Mouse (Mus musculus): ENCODE measurements around the gene Gpat3. TPM values are rescaled to one million over a fixed set of nuclear protein-coding genes. Genes with fewer than 3 reads are reported as not detected.

Gene Gpat3
- polyA plus RNA-seq, 1 experiment from 2014 or later: 0.09 TPM

- no peak overlapping the region for H3K9ac ChIP-seq (replicated peaks; ENCODE audit: low read length)
- no peaks in the 10 kb centered on the region for H3K27me3 ChIP-seq (ENCODE audit: control insufficient read depth, insufficient read depth, low read length)
- H3K27ac ChIP-seq (replicated peaks; ENCODE audit: low read depth, low read length): no peak overlapping the region
- WGBS: 73% methylated on average over 4 of the region's 4 CpGs
- no peak overlapping the region for H3K4me3 ChIP-seq (replicated peaks; ENCODE audit: low read depth, low read length)
- ATAC-seq (ENCODE audit: low FRiP score, low TSS enrichment): no peak
- no peaks in the 10 kb centered on the region for H3K36me3 ChIP-seq (ENCODE audit: control insufficient read depth, insufficient read depth, low read length)
- H3K4me1 ChIP-seq (ENCODE audit: control insufficient read depth, insufficient read depth, low read length): no peaks in the 10 kb centered on the region
- no peak for DNase-seq
- no peak overlapping the region for H3K4me2 ChIP-seq (ENCODE audit: low read length)
- H3K9me3 ChIP-seq (ENCODE audit: control insufficient read depth, low read length): no peaks in the 10 kb centered on the region
These were observed 23.8 kb downstream of the Gpat3 start for GRCm38 (mm10) chr5:100869197-100869895.

GRCm38 (mm10) chr5:100871987-100872386 lies 26.5 kb downstream of the Gpat3 start:
- no peak for ATAC-seq (ENCODE audit: low FRiP score, low TSS enrichment)
- WGBS: 93% methylated on average over 8 of the region's 8 CpGs
- no peak for DNase-seq

GRCm38 (mm10) chr5:100874721-100875120 lies 29.2 kb downstream of the Gpat3 start:
- Histone ChIP-seq H3K4me1 (ENCODE audit: control insufficient read depth, insufficient read depth, low read length) (no peaks in the 10 kb centered on the region), H3K9me3 (ENCODE audit: control insufficient read depth, low read length) (no peaks in the 10 kb centered on the region), H3K27me3 (ENCODE audit: control insufficient read depth, insufficient read depth, low read length) (no peaks in the 10 kb centered on the region), H3K27ac (replicated peaks; ENCODE audit: low read depth, low read length) (no peak overlapping the region), H3K36me3 (ENCODE audit: control insufficient read depth, insufficient read depth, low read length) (no peaks in the 10 kb centered on the region), H3K4me3 (replicated peaks; ENCODE audit: low read depth, low read length) (no peak overlapping the region), H3K4me2 (ENCODE audit: low read length) (no peak overlapping the region), H3K9ac (replicated peaks; ENCODE audit: low read length) (no peak overlapping the region)
- DNase-seq: no peak
- 23% methylated on average over 7 of the region's 7 CpGs for WGBS
- ATAC-seq (ENCODE audit: low FRiP score, low TSS enrichment): no peak

More at GRCm38 (mm10) chr5:100871987-100872386, 26.5 kb downstream of the Gpat3 start:
- no peaks in the 10 kb centered on the region for H3K27me3 ChIP-seq (ENCODE audit: control insufficient read depth, insufficient read depth, low read length)
- no peak overlapping the region for H3K9ac ChIP-seq (replicated peaks; ENCODE audit: low read length)
- H3K4me3 ChIP-seq (replicated peaks; ENCODE audit: low read depth, low read length): no peak overlapping the region
- H3K4me2 ChIP-seq (ENCODE audit: low read length): no peak overlapping the region
- H3K27ac ChIP-seq (replicated peaks; ENCODE audit: low read depth, low read length): no peak overlapping the region
- H3K4me1 ChIP-seq (ENCODE audit: control insufficient read depth, insufficient read depth, low read length): no peaks in the 10 kb centered on the region
- no peaks in the 10 kb centered on the region for H3K9me3 ChIP-seq (ENCODE audit: control insufficient read depth, low read length)
- no peaks in the 10 kb centered on the region for H3K36me3 ChIP-seq (ENCODE audit: control insufficient read depth, insufficient read depth, low read length)

- H3K4me1 ChIP-seq (ENCODE audit: control insufficient read depth, insufficient read depth, low read length): no peaks in the 10 kb centered on the region
- no peak overlapping the region for H3K9ac ChIP-seq (replicated peaks; ENCODE audit: low read length)
- H3K4me3 ChIP-seq (replicated peaks; ENCODE audit: low read depth, low read length): no peak overlapping the region
- DNase-seq: no peak
- H3K36me3 ChIP-seq (ENCODE audit: control insufficient read depth, insufficient read depth, low read length): no peaks in the 10 kb centered on the region
- H3K27me3 ChIP-seq (ENCODE audit: control insufficient read depth, insufficient read depth, low read length): no peaks in the 10 kb centered on the region
- H3K27ac ChIP-seq (replicated peaks; ENCODE audit: low read depth, low read length): no peak overlapping the region
- ATAC-seq (ENCODE audit: low FRiP score, low TSS enrichment): no peak
- no peaks in the 10 kb centered on the region for H3K9me3 ChIP-seq (ENCODE audit: control insufficient read depth, low read length)
- H3K4me2 ChIP-seq (ENCODE audit: low read length): no peak overlapping the region
- WGBS: 54% methylated on average over 10 of the region's 10 CpGs
These were observed 29.7 kb downstream of the Gpat3 start for GRCm38 (mm10) chr5:100875180-100875579.

- no peak overlapping the region for H3K27ac ChIP-seq (replicated peaks; ENCODE audit: low read depth, low read length)
- H3K36me3 ChIP-seq (ENCODE audit: control insufficient read depth, insufficient read depth, low read length): no peaks in the 10 kb centered on the region
- ATAC-seq (ENCODE audit: low FRiP score, low TSS enrichment): no peak
- no peak overlapping the region for H3K4me2 ChIP-seq (ENCODE audit: low read length)
- no peak overlapping the region for H3K9ac ChIP-seq (replicated peaks; ENCODE audit: low read length)
- H3K9me3 ChIP-seq (ENCODE audit: control insufficient read depth, low read length): no peaks in the 10 kb centered on the region
- DNase-seq: no peak
- no peaks in the 10 kb centered on the region for H3K4me1 ChIP-seq (ENCODE audit: control insufficient read depth, insufficient read depth, low read length)
- H3K27me3 ChIP-seq (ENCODE audit: control insufficient read depth, insufficient read depth, low read length): no peaks in the 10 kb centered on the region
- no peak overlapping the region for H3K4me3 ChIP-seq (replicated peaks; ENCODE audit: low read depth, low read length)
These were observed 31.5 kb downstream of the Gpat3 start for GRCm38 (mm10) chr5:100877021-100877420.

- H3K4me2 ChIP-seq (ENCODE audit: low read length): no peak overlapping the region
- no peak for DNase-seq
- no peaks in the 10 kb centered on the region for H3K36me3 ChIP-seq (ENCODE audit: control insufficient read depth, insufficient read depth, low read length)
- no peak overlapping the region for H3K4me3 ChIP-seq (replicated peaks; ENCODE audit: low read depth, low read length)
- H3K9ac ChIP-seq (replicated peaks; ENCODE audit: low read length): no peak overlapping the region
- no peaks in the 10 kb centered on the region for H3K4me1 ChIP-seq (ENCODE audit: control insufficient read depth, insufficient read depth, low read length)
- no peak overlapping the region for H3K27ac ChIP-seq (replicated peaks; ENCODE audit: low read depth, low read length)
- 87% methylated on average over 6 of the region's 6 CpGs for WGBS
- H3K27me3 ChIP-seq (ENCODE audit: control insufficient read depth, insufficient read depth, low read length): no peaks in the 10 kb centered on the region
- H3K9me3 ChIP-seq (ENCODE audit: control insufficient read depth, low read length): no peaks in the 10 kb centered on the region
- ATAC-seq (ENCODE audit: low FRiP score, low TSS enrichment): no peak
These were observed 39.7 kb downstream of the Gpat3 start for GRCm38 (mm10) chr5:100885216-100885615.

GRCm38 (mm10) chr5:100886331-100886988 lies 40.9 kb downstream of the Gpat3 start:
- Histone ChIP-seq H3K9ac (replicated peaks; ENCODE audit: low read length) (no peak overlapping the region), H3K27me3 (ENCODE audit: control insufficient read depth, insufficient read depth, low read length) (no peaks in the 10 kb centered on the region), H3K4me2 (ENCODE audit: low read length) (no peak overlapping the region), H3K4me1 (ENCODE audit: control insufficient read depth, insufficient read depth, low read length) (no peaks in the 10 kb centered on the region), H3K4me3 (replicated peaks; ENCODE audit: low read depth, low read length) (no peak overlapping the region), H3K36me3 (ENCODE audit: control insufficient read depth, insufficient read depth, low read length) (no peaks in the 10 kb centered on the region), H3K27ac (replicated peaks; ENCODE audit: low read depth, low read length) (no peak overlapping the region), H3K9me3 (ENCODE audit: control insufficient read depth, low read length) (no peaks in the 10 kb centered on the region)
- ATAC-seq (ENCODE audit: low FRiP score, low TSS enrichment) (no peak), DNase-seq (no peak)
- WGBS: 82% methylated on average over 7 of the region's 7 CpGs

GRCm38 (mm10) chr5:100896199-100896598 lies 50.7 kb downstream of the Gpat3 start:
- no peak for DNase-seq
- no peak for ATAC-seq (ENCODE audit: low FRiP score, low TSS enrichment)
- Histone ChIP-seq H3K9me3 (ENCODE audit: control insufficient read depth, low read length) (no peaks in the 10 kb centered on the region), H3K36me3 (ENCODE audit: control insufficient read depth, insufficient read depth, low read length) (no peaks in the 10 kb centered on the region), H3K4me3 (replicated peaks; ENCODE audit: low read depth, low read length) (no peak overlapping the region), H3K4me2 (ENCODE audit: low read length) (no peak overlapping the region), H3K27me3 (ENCODE audit: control insufficient read depth, insufficient read depth, low read length) (no peaks in the 10 kb centered on the region), H3K4me1 (ENCODE audit: control insufficient read depth, insufficient read depth, low read length) (no peaks in the 10 kb centered on the region), H3K27ac (replicated peaks; ENCODE audit: low read depth, low read length) (no peak overlapping the region), H3K9ac (replicated peaks; ENCODE audit: low read length) (no peak overlapping the region)
- 84% methylated on average over 10 of the region's 10 CpGs for WGBS
